Mouse (Mus musculus): ENCODE results near the gene Plch2. TPM values are rescaled to one million over a fixed set of nuclear protein-coding genes. Genes with fewer than 3 reads are reported as not detected.

Plch2 gene
- polyA plus RNA-seq, 1 experiment from 2014 or later: 0.38 TPM

DNA sequence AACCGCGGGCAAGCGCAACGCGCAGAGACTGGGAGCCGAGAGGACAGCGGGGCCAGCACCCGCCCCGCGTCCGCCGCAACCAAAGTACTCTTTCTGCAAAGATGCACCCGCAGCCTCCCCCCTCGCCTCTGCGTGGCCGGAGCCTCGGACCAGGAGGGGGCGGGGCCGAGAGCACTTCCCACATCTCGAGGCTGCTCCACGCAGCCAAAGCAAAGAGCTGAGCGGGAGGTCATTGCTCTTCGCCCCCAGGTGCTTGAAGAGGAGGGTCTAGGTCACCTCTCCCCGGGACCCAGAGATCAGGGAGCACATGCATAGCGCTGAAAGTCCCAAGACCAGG, 13.3 kb downstream of the Plch2 start:
- Histone ChIP-seq H3K4me3 (peak overlapping the region; percentile 36), H3K9me3 (replicated peaks) (no peaks in the 10 kb centered on the region), H3K27me3 (replicated peaks) (peaks cover 87% of the 10 kb centered on the region), H3K4me2 (peak overlapping the region; percentile 65), H3K4me1 (replicated peaks) (peaks cover 7% of the 10 kb centered on the region), H3K9ac (no peak overlapping the region), H3K27ac (ENCODE audit: poor library complexity, severe bottlenecking) (no peak overlapping the region), H3K36me3 (no peaks in the 10 kb centered on the region)
- ATAC-seq (ENCODE audit: insufficient number of reproducible peaks, low FRiP score): no peak
- WGBS: 1% methylated on average over 25 of the region's 25 CpGs

DNA sequence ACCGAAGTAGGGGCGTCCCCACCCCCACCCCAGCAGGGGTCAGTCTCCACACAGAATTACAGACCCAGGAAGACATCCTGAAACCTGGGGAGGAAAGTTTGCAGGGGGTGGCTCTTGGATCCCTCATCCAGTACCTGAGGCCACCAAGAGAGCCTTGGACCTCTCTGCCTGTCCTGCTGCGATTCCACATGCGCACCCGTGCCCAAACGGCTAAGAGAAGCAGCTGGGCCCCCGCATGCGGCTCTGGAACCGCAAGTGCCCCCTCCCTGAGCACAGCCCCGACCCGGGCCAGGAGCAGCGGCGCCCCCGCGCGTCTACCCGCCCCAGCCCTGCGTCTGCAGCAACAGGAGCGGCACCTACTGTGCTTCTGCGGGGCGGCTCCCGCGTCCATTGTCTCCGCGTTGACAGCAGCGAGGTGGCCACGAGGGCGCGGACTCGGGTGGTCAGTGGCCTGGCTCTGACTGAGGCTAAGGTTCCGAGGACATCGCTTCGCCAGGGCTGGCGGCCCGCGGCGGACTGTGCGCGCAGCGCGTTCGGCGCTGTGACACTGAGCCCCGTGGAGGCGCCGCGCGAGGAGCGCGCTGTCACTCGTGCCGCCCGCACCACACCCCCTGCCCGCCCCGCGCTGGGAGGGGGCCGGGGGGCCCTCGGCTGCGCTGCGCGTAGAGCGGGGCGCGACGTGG, 13.8 kb downstream of the Plch2 start:
- no peak for ATAC-seq (ENCODE audit: insufficient number of reproducible peaks, low FRiP score)
- no peak overlapping the region for H3K9ac ChIP-seq
- H3K27ac ChIP-seq (ENCODE audit: poor library complexity, severe bottlenecking): no peak overlapping the region
- WGBS: 2% methylated on average over 65 of the region's 65 CpGs
- peak overlapping the region; percentile 36 for H3K4me3 ChIP-seq
- H3K4me1 ChIP-seq (replicated peaks): peaks cover 7% of the 10 kb centered on the region
- H3K27me3 ChIP-seq (replicated peaks): peaks cover 87% of the 10 kb centered on the region
- H3K9me3 ChIP-seq (replicated peaks): no peaks in the 10 kb centered on the region
- H3K36me3 ChIP-seq: no peaks in the 10 kb centered on the region
- H3K4me2 ChIP-seq: peak overlapping the region; percentile 65

DNA sequence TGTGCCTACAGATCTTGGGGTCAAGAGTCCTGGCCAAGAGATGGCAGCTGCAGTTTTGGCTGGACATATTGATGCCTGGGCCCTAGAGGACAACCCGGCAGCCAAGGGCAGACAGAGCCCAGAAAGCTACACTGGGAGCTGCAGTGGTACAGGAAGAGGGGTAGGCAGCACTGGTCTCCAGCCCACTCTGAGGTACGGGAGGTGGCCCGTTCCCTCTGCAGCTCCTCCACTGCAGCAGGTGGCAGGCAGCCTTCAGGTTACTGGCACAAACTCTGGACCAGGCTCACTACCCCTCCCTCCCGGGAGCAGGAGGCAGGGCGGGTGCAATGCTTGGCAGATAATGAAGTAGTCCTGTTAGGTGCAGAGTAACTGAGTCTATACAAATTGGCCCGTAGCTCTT, 15.9 kb downstream of the Plch2 start:
- Histone ChIP-seq H3K27me3 (replicated peaks) (peaks cover 88% of the 10 kb centered on the region), H3K9ac (no peak overlapping the region), H3K4me1 (replicated peaks) (peaks cover 7% of the 10 kb centered on the region), H3K36me3 (no peaks in the 10 kb centered on the region), H3K9me3 (replicated peaks) (no peaks in the 10 kb centered on the region), H3K4me3 (no peak overlapping the region), H3K4me2 (no peak overlapping the region), H3K27ac (ENCODE audit: poor library complexity, severe bottlenecking) (no peak overlapping the region)
- 62% methylated on average over 6 of the region's 6 CpGs for WGBS
- no peak for ATAC-seq (ENCODE audit: insufficient number of reproducible peaks, low FRiP score)

DNA sequence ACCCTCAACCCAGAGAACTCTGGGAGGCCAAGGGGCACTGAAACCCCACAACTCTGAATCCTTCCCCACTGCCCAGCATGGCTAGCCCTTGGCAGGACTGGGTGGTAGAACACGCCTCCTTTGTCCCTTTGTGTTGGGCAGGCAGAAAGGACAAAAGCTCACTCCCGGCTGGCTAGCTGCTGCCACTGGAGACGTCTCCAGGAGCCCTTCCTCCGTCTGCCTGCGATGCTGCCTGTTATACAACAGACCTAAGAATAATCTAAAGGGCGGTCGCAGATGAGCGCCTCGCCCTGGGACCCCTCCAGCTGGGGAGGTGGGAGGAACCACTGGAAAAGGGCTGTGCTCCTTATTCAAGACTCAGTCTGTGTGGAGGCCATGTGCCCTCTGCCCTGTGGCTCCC, 16.4 kb downstream of the Plch2 start:
- no peak overlapping the region for H3K4me3 ChIP-seq
- no peaks in the 10 kb centered on the region for H3K36me3 ChIP-seq
- H3K27me3 ChIP-seq (replicated peaks): peaks cover 88% of the 10 kb centered on the region
- no peak overlapping the region for H3K4me2 ChIP-seq
- H3K9me3 ChIP-seq (replicated peaks): no peaks in the 10 kb centered on the region
- WGBS: 53% methylated on average over 9 of the region's 9 CpGs
- no peak for ATAC-seq (ENCODE audit: insufficient number of reproducible peaks, low FRiP score)
- no peak overlapping the region for H3K9ac ChIP-seq
- H3K27ac ChIP-seq (ENCODE audit: poor library complexity, severe bottlenecking): no peak overlapping the region
- peaks cover 7% of the 10 kb centered on the region for H3K4me1 ChIP-seq (replicated peaks)

DNA sequence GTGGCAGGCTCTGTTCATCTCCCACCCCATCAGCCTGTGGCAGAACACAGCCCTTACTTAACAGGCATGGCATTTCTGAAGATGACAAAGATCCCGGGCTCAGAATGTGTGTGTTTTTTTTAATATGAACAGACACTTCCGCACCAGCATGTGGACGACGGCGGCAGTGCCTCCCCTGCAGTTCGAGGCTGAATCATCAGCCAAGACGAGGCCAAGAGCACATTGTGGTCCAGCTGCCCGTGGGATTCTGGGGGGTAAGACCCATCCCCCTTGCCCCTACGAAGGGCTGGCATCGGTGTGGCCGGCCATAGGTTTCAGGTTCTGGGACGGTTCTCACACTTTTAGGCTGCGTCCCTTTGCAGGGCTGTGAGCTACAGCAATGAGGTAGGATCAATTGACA, 21.8 kb downstream of the Plch2 start:
- ATAC-seq (ENCODE audit: insufficient number of reproducible peaks, low FRiP score): no peak
- Histone ChIP-seq H3K27ac (ENCODE audit: poor library complexity, severe bottlenecking) (no peak overlapping the region), H3K27me3 (replicated peaks) (peaks cover 86% of the 10 kb centered on the region), H3K9ac (no peak overlapping the region), H3K4me3 (no peak overlapping the region), H3K36me3 (no peaks in the 10 kb centered on the region), H3K4me2 (no peak overlapping the region), H3K9me3 (replicated peaks) (no peaks in the 10 kb centered on the region), H3K4me1 (replicated peaks) (peaks cover 4% of the 10 kb centered on the region; the same call in 1 of the 2 replicates)
- 63% methylated on average over 13 of the region's 13 CpGs for WGBS

DNA sequence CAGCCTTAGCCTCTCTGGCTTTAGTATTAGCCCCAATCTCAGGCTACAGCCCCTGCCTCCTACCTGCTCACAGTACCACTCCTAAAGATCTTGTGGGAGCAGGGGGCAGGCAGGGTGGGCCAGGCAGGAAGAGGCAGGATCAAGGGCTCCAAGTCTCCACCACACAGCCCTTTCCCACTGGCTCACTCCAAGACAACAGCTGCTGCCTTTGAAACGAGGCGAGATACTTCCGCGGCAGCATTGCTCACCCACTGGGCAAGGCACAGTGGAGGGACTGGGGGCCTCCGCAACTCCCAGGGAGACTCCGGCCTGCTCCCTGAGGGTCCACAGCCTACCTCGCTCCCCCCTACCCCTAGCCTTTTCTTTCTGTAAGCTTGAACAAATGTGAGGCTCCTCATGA, 22.4 kb downstream of the Plch2 start:
- H3K4me1 ChIP-seq (replicated peaks): peaks cover 4% of the 10 kb centered on the region; the same call in 1 of the 2 replicates
- H3K4me3 ChIP-seq: no peak overlapping the region
- no peak overlapping the region for H3K9ac ChIP-seq
- H3K9me3 ChIP-seq (replicated peaks): no peaks in the 10 kb centered on the region
- peaks cover 84% of the 10 kb centered on the region for H3K27me3 ChIP-seq (replicated peaks)
- no peak overlapping the region for H3K4me2 ChIP-seq
- no peak for ATAC-seq (ENCODE audit: insufficient number of reproducible peaks, low FRiP score)
- H3K36me3 ChIP-seq: no peaks in the 10 kb centered on the region
- H3K27ac ChIP-seq (ENCODE audit: poor library complexity, severe bottlenecking): no peak overlapping the region
- 23% methylated on average over 7 of the region's 7 CpGs for WGBS

DNA sequence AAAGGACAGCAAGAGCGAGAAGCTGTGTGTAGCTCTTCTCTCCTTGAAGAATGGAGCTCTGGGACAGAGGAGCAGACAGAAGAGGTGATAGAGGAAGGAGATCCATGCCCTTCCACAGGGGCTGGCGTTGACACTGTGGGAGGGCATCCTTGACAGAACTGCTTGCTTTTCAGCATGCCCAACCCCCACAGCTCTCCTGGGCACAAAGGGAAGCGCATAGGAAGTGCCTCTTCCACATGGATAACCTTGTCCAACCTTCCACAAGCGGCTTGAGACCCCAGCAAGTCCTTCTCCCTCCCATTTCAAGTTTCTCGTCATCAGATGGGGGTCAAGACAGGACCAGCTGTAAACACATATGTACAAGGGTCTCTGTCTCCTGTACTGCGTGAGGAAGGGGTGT, 23.5 kb downstream of the Plch2 start:
- H3K4me1 ChIP-seq (replicated peaks): peaks cover 4% of the 10 kb centered on the region; the same call in 1 of the 2 replicates
- peaks cover 83% of the 10 kb centered on the region for H3K27me3 ChIP-seq (replicated peaks)
- no peaks in the 10 kb centered on the region for H3K36me3 ChIP-seq
- no peak overlapping the region for H3K27ac ChIP-seq (ENCODE audit: poor library complexity, severe bottlenecking)
- no peak overlapping the region for H3K4me2 ChIP-seq
- no peak overlapping the region for H3K9ac ChIP-seq
- H3K9me3 ChIP-seq (replicated peaks): no peaks in the 10 kb centered on the region
- no peak overlapping the region for H3K4me3 ChIP-seq
- 28% methylated on average over 6 of the region's 6 CpGs for WGBS
- no peak for ATAC-seq (ENCODE audit: insufficient number of reproducible peaks, low FRiP score)

DNA sequence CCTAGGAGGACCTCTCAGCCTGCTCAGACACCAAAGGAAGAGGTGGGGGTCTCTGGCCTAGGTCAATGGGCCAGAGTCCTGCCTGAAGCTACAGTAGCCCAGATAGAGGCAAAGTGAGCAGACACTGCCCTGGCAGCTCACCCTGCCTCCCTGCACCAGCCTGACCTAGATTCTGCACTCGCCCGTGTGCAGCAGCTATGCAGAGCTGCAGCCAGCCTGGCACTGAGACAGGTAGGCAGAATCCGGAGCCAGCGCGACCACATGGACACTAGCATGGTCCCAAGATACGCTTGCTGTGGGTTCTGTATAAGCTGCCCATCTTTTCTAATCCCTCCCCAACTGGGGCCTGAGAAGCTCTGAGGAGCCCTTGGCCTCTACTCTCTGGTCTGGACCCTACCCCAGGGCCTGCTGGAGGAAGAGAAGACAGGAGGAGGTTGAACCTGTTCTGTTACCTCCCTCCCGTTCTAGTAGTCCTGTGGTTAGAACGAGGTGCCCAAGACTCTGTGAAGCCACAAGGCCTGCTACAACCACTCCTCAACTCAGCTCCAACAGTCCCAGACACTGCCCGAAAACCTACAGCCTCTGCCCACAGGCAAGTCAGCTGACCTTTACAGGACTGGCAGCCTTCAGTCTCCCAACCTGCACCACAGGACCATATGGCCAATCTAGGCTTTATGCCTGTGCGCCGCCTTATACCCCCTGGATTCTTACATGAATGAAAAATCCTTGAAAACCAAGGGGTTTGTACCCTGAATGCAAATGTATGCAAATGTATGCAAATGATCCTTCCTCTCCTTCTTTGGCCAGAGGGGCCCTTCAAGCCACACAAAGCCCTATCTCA, 32.2 kb downstream of the Plch2 start:
- Histone ChIP-seq H3K36me3 (no peaks in the 10 kb centered on the region), H3K4me1 (replicated peaks) (peaks cover 3% of the 10 kb centered on the region), H3K9ac (no peak overlapping the region), H3K4me3 (no peak overlapping the region), H3K27ac (ENCODE audit: poor library complexity, severe bottlenecking) (no peak overlapping the region), H3K9me3 (replicated peaks) (no peaks in the 10 kb centered on the region), H3K4me2 (no peak overlapping the region), H3K27me3 (replicated peaks) (peaks cover 27% of the 10 kb centered on the region; the same call in 1 of the 2 replicates)
- no peak for ATAC-seq (ENCODE audit: insufficient number of reproducible peaks, low FRiP score)
- WGBS: 75% methylated on average over 11 of the region's 11 CpGs

DNA sequence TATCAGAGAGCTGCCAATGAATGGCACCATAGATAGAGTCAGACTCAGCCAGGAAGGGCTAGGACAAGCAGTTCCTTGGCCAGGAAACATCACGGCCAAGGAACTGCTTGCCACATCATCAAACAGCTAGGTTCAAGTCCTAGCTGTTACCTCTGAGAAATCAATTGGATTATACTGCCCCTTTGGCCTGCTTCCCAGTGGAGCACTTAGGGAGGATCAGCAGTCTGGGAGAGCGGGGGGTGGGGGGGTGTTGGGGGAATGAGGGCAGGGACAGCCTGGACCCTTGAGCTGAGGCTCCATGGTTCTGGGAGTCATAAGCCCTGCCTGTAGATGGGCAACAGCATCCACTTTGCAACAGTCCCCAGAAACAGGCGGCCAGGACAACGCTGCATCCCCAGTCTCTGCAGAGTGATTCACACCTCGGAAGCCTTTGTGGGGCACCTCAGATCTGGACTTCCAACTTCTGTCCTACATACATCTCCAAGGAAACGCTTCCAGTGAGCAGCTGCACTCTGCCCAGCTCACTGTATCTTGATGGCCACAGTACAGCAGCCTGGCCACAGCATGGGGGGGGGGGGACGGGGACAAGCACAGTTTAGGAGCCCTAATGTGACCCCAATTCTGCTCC, 34.2 kb downstream of the Plch2 start:
- peaks cover 10% of the 10 kb centered on the region for H3K4me1 ChIP-seq (replicated peaks)
- 57% methylated on average over 7 of the region's 7 CpGs for WGBS
- no peak overlapping the region for H3K27ac ChIP-seq (ENCODE audit: poor library complexity, severe bottlenecking)
- H3K4me3 ChIP-seq: no peak overlapping the region
- no peak overlapping the region for H3K4me2 ChIP-seq
- H3K27me3 ChIP-seq (replicated peaks): peaks cover 36% of the 10 kb centered on the region
- H3K9me3 ChIP-seq (replicated peaks): no peaks in the 10 kb centered on the region
- H3K9ac ChIP-seq: no peak overlapping the region
- ATAC-seq (ENCODE audit: insufficient number of reproducible peaks, low FRiP score): no peak
- H3K36me3 ChIP-seq: no peaks in the 10 kb centered on the region

DNA sequence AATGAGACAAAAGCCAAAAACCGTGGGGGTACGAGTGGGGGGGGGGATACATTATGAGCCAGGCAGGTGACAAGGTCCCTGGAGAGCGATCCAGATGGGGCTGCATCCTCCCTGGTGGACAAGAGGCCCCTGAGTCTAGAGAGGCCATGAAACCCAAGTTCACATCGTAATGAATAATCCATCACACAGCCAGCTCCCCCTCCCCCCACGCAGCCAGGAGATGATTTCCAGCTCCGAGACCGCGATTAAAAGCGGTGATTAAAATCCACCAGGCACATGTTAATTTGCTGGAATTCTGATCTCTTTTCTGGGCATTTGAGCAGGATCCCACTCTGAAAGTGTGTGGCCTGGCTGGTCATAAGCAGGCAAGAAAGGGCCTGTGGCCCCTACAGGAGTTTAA, 35.8 kb downstream of the Plch2 start:
- WGBS: 65% methylated on average over 9 of the region's 9 CpGs
- peaks cover 37% of the 10 kb centered on the region for H3K27me3 ChIP-seq (replicated peaks)
- no peak for ATAC-seq (ENCODE audit: insufficient number of reproducible peaks, low FRiP score)

DNA sequence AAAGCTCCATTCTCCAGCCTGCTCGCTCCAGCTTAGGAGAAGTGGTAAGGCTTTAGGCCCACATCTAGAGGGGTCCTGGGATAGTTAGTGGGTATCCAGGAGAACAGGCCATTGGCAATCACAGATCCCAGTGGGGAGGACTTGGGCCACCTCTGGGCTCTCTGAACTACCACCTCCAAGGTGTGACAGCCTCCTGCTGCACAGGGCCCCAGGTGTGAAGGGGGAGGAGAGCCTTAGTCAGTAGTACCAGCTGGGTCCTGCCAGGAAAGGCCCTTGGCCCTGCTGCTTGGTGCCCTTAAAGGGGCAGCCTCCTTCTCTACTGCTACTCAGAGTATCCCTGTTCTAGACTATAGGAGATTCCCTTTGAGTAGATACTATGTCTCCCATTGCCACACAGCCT, 36.4 kb downstream of the Plch2 start:
- Histone ChIP-seq H3K27me3 (replicated peaks) (peaks cover 44% of the 10 kb centered on the region), H3K27ac (ENCODE audit: poor library complexity, severe bottlenecking) (no peak overlapping the region)
- 22% methylated on average over 1 of the region's 1 CpGs for WGBS

More for the DNA sequence above, 35.8 kb downstream of the Plch2 start:
- Histone ChIP-seq H3K9me3 (replicated peaks) (no peaks in the 10 kb centered on the region), H3K9ac (no peak overlapping the region), H3K36me3 (no peaks in the 10 kb centered on the region), H3K4me2 (no peak overlapping the region), H3K27ac (ENCODE audit: poor library complexity, severe bottlenecking) (no peak overlapping the region), H3K4me1 (replicated peaks) (peaks cover 10% of the 10 kb centered on the region), H3K4me3 (no peak overlapping the region)

More for the DNA sequence above, 36.4 kb downstream of the Plch2 start:
- H3K4me3 ChIP-seq: no peak overlapping the region
- no peaks in the 10 kb centered on the region for H3K36me3 ChIP-seq
- H3K4me2 ChIP-seq: no peak overlapping the region
- no peaks in the 10 kb centered on the region for H3K9me3 ChIP-seq (replicated peaks)
- ATAC-seq (ENCODE audit: insufficient number of reproducible peaks, low FRiP score): no peak
- no peak overlapping the region for H3K9ac ChIP-seq
- peaks cover 10% of the 10 kb centered on the region for H3K4me1 ChIP-seq (replicated peaks)

Data from heart, embryonic 12.5 days (tissue).